Mouse (Mus musculus): ENCODE results near the gene Trip10.

GRCm38 (mm10) chr17:57246663-57247392 is 2.4 kb upstream of the Trip10 start:
- peak; percentile 20; the same call in 1 of the 2 replicates for TF ChIP-seq CTCF (IDR thresholded peaks at IDR 0.05; ENCODE audit: control insufficient read depth, insufficient read depth, insufficient replicate concordance, low read depth, low read length)
- TF ChIP-seq POLR2A (IDR thresholded peaks at IDR 0.05; ENCODE audit: control insufficient read depth, low read depth, low read length): no peak
